Mouse (Mus musculus): ENCODE measurements around the gene Erc1.
A peak's percentile ranks its signal among the peaks of the same experiment; 100 is the strongest.
"Not testable (repeated sequence)": the region's sequence is repeated elsewhere in the genome, so short reads cannot be mapped to it uniquely, and the experiment has no call there.

Gene Erc1

GRCm38 (mm10) chr6:119848034-119848695 is at the start of gene Erc1:
TSS of gene Erc1 (minus strand) at chr6:119848167.
- peak; percentile 99 for DNase-seq

- DNase-seq = no peak
These were observed 44.7 kb upstream of the Erc1 start for GRCm38 (mm10) chr6:119892711-119893110.

- DNase-seq = no peak
These were observed 35.2 kb upstream of the Erc1 start for GRCm38 (mm10) chr6:119883151-119883550.

- DNase-seq = peak; percentile 99
These were observed 16.5 kb upstream of the Erc1 start for GRCm38 (mm10) chr6:119864341-119865034.

GRCm38 (mm10) chr6:119861519-119861918 is 13.6 kb upstream of the Erc1 start:
- no peak for DNase-seq

GRCm38 (mm10) chr6:119860236-119860635 is 12.3 kb upstream of the Erc1 start:
- no peak for DNase-seq

GRCm38 (mm10) chr6:119855471-119855870 is 7.5 kb upstream of the Erc1 start:
- no peak for DNase-seq

GRCm38 (mm10) chr6:119854156-119854555 is 6.2 kb upstream of the Erc1 start:
- no peak for DNase-seq

GRCm38 (mm10) chr6:119849858-119850257 is 1.9 kb upstream of the Erc1 start:
- peak; percentile 24 to 39 for DNase-seq

GRCm38 (mm10) chr6:119849348-119849709 is 1.4 kb upstream of the Erc1 start:
- peak in 1 of 2 experiments; percentile 44 for DNase-seq

GRCm38 (mm10) chr6:119848696-119849347 is 855 bp upstream of the Erc1 start:
- no peak for DNase-seq

- DNase-seq = peak in 1 of 2 experiments; percentile 40
These were observed 391 bp downstream of the Erc1 start for GRCm38 (mm10) chr6:119847518-119848033.

- DNase-seq = no peak
These were observed 1.0 kb downstream of the Erc1 start for GRCm38 (mm10) chr6:119846751-119847517.

GRCm38 (mm10) chr6:119829951-119830350 is 18.0 kb downstream of the Erc1 start:
- peak; percentile 65 to 74 for DNase-seq

GRCm38 (mm10) chr6:119828165-119828564 is 19.8 kb downstream of the Erc1 start:
- DNase-seq = no peak

GRCm38 (mm10) chr6:119826701-119827100 is 21.3 kb downstream of the Erc1 start:
- DNase-seq = no peak

GRCm38 (mm10) chr6:119822216-119822615 is 25.8 kb downstream of the Erc1 start:
- DNase-seq = no peak

- no peak for DNase-seq
These were observed 26.8 kb downstream of the Erc1 start for GRCm38 (mm10) chr6:119821158-119821557.

- DNase-seq = no peak
These were observed 29.4 kb downstream of the Erc1 start for GRCm38 (mm10) chr6:119818541-119818940.

GRCm38 (mm10) chr6:119815426-119815825 is 32.5 kb downstream of the Erc1 start:
- no peak for DNase-seq

- not testable (repeated sequence) for DNase-seq
These were observed 34.9 kb downstream of the Erc1 start for GRCm38 (mm10) chr6:119813055-119813454.

- peak; percentile 27 to 49 for DNase-seq
These were observed 39.1 kb downstream of the Erc1 start for GRCm38 (mm10) chr6:119808726-119809505.
